Mouse (Mus musculus) heart, embryonic 15.5 days (tissue): Measurements from ENCODE around the gene Mgat5b. TPM values are rescaled to one million over a fixed set of nuclear protein-coding genes. Genes with fewer than 3 reads are reported as not detected.

Source experiments
- ATAC-seq: fragments of 200-750 bp; cut with Nextera tagmentation; replicated peaks from 2 replicates; pipeline ENCODE4 v1.8.0; 2017; ENCODE audit warnings: low read depth, moderate TSS enrichment; ENCODE audit not compliant: insufficient number of reproducible peaks, insufficient read depth, low FRiP score
- H3K27ac ChIP-seq: fragments of 300-500 bp; sonication (generic); 2 replicates; pipeline ENCODE4 v1.5.1; 2015; ENCODE audit warnings: mild to moderate bottlenecking, inconsistent platforms
- H3K27me3 ChIP-seq: fragments of 300-500 bp; sonication (generic); 2 replicates; pipeline ENCODE4 v1.6.1; 2015; ENCODE audit warnings: inconsistent platforms
- H3K36me3 ChIP-seq: fragments of 300-500 bp; sonication (generic); 2 replicates; pipeline ENCODE4 v1.6.1; 2015; ENCODE audit warnings: mild to moderate bottlenecking, inconsistent platforms
- H3K4me1 ChIP-seq: fragments of 300-500 bp; sonication (generic); replicated peaks from 2 replicates; pipeline ENCODE4 v1.6.1; 2015; ENCODE audit warnings: inconsistent platforms
- H3K4me2 ChIP-seq: fragments of 300-500 bp; sonication (generic); 2 replicates; pipeline ENCODE4 v1.6.1; 2015; ENCODE audit warnings: inconsistent platforms, mild to moderate bottlenecking, moderate library complexity
- H3K4me3 ChIP-seq: fragments of 300-500 bp; sonication (generic); 2 replicates; pipeline ENCODE4 v1.5.1; 2015; ENCODE audit warnings: mild to moderate bottlenecking, inconsistent platforms
- H3K9ac ChIP-seq: fragments of 300-500 bp; sonication (generic); 2 replicates; pipeline ENCODE4 v1.6.1; 2015; ENCODE audit warnings: mild to moderate bottlenecking, inconsistent platforms
- H3K9me3 ChIP-seq: fragments of 300-500 bp; sonication (generic); replicated peaks from 2 replicates; pipeline ENCODE4 v1.6.1; 2016; ENCODE audit warnings: inconsistent platforms
- WGBS: fragments of 180-500 bp; shearing (Covaris S2); methylation state at CpG from one replicate; pipeline ENCODE4 v1.1.7; 2015; ENCODE audit warnings: mixed read lengths; 5-methylcytosine and 5-hydroxymethylcytosine counted together
- polyA plus RNA-seq: library from polyadenylated mRNA; unstranded; fragments of >200 nt; fragmentation: Nextera tagmentation; extraction: Ambion mirVana; gene quantifications from 2 replicates; pipeline ENCODE4 v1.2.1, GENCODE M21; 2015

Gene Mgat5b
- polyA plus RNA-seq, 1 experiment from 2014 or later = 0.64 TPM

DNA sequence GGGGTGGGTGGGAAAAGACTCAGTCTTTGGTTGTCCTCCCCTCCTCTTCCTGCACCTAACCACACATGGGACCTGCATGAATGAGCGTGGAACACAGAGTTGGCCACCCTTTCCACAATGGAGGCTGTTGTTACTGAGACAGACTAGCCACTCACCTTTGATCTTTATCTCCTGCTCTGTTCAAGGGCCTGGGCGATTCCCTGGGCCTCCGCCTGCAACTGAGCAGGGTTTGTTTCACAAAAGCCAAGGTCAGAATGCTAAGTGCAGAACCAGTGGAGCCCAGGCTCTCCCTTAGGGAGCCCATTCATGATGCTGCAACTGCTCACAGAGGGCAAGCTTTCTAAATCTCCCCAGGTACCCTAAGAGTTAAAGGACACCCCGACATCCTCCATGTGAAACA, 83.1 kb downstream of the Mgat5b start:
- WGBS = 51% methylated on average over 4 of the region's 4 CpGs
- H3K27me3 ChIP-seq = peaks cover 32% of the 10 kb centered on the region
- H3K9me3 ChIP-seq = no peaks in the 10 kb centered on the region
- no peaks in the 10 kb centered on the region for H3K36me3 ChIP-seq
- H3K4me2 ChIP-seq = no peak overlapping the region
- H3K9ac ChIP-seq = no peak overlapping the region
- H3K27ac ChIP-seq = no peak overlapping the region
- no peak for ATAC-seq
- no peak overlapping the region for H3K4me3 ChIP-seq
- H3K4me1 ChIP-seq = no peaks in the 10 kb centered on the region

DNA sequence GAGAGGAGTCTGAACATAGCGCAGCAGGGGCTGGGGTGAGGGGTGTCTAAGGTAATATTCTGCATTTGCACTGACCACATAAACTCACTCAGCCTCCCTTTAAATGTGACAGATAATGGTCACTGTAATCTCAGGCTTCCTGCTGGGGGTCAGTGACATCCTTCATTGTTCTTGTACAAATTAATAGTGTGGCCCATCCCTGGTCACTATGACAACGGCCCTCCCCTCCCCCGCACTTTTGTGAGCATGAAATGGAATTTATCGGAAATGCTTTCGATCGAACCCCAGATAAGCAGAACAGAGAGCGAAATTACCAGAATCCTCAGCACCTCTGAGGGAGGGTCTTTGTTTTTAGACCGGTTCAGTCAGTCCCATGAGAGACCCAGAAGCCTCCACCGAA, 84.8 kb downstream of the Mgat5b start:
- no peaks in the 10 kb centered on the region for H3K9me3 ChIP-seq
- no peak overlapping the region for H3K9ac ChIP-seq
- ATAC-seq = no peak
- no peak overlapping the region for H3K4me2 ChIP-seq
- H3K4me3 ChIP-seq = no peak overlapping the region
- WGBS = 53% methylated on average over 9 of the region's 9 CpGs
- no peaks in the 10 kb centered on the region for H3K36me3 ChIP-seq
- H3K27me3 ChIP-seq = peaks cover 31% of the 10 kb centered on the region
- H3K27ac ChIP-seq = no peak overlapping the region
- H3K4me1 ChIP-seq = no peaks in the 10 kb centered on the region

DNA sequence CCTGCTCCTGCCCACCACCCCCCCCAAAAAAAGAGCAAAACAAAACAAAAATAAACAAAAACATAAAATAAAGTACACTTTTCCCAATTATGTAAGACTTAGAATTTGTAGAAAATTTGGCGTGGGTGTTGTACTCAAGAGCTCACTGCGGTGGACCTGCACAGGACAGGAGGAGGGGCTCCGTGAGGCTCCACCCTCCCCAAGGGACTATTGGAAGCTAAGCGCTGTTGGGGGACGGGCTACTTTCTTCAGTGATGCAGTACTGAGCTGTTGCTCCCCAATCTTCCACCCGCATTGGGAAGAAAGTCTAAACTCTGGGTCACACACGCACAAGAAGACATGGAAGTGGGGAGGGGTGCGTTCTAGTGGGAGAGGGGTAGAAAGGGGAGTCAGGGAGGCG, 85.6 kb downstream of the Mgat5b start:
- ATAC-seq = no peak
- H3K9me3 ChIP-seq = no peaks in the 10 kb centered on the region
- H3K27me3 ChIP-seq = peaks cover 31% of the 10 kb centered on the region
- WGBS = 19% methylated on average over 9 of the region's 9 CpGs
- no peak overlapping the region for H3K9ac ChIP-seq
- no peaks in the 10 kb centered on the region for H3K36me3 ChIP-seq
- H3K4me1 ChIP-seq = no peaks in the 10 kb centered on the region
- H3K4me2 ChIP-seq = no peak overlapping the region
- no peak overlapping the region for H3K27ac ChIP-seq
- no peak overlapping the region for H3K4me3 ChIP-seq

DNA sequence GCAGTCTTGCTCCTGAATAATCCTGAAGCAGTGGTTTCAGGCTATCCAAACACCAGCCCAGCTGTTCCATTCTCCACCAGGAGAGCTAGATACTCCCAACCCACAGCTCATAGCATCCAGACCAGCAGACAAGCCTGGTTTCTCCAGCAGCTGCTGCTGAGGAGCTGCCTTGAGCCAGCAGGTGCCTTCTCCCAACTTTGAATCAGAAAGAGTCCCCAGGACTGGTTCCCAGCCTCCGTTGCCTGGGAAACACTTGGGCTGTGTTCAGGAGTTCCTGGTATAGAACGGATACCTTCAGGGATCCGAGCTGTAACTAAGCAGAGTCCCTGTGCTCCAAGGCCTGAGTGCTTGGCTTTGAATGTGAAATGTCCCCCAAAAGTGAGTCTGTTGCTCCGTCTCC, 98.8 kb downstream of the Mgat5b start:
- 66% methylated on average over 4 of the region's 4 CpGs for WGBS
- H3K36me3 ChIP-seq = no peaks in the 10 kb centered on the region

DNA sequence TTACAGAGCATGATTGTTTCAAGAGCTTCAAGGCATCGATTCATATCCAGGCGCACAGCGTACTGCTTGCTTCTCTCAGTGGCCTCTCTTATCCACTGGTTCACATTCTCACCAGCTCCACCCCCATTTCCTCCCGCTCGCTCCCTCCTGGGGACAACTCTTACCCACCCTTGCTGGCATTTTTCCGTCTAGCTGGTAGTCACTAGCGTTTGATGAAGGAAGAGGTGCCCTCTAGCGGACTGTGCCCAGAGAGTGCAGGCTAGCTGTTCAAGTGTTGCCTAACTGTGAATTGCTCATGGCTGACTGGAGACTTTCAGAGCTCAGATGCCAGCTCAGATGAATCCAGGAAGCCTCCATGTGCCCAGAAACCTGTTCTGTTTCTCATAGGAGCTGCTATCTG, 99.7 kb downstream of the Mgat5b start:
- WGBS = 5% methylated on average over 8 of the region's 8 CpGs
- peaks cover 14% of the 10 kb centered on the region; the same call in 1 of the 2 replicates for H3K27me3 ChIP-seq
- H3K4me3 ChIP-seq = no peak overlapping the region
- peaks cover 5% of the 10 kb centered on the region for H3K4me1 ChIP-seq
- H3K36me3 ChIP-seq = no peaks in the 10 kb centered on the region
- peak; percentile 47; the same call in 1 of the 2 replicates for ATAC-seq
- no peaks in the 10 kb centered on the region; the same call in 1 of the 2 replicates for H3K9me3 ChIP-seq
- 0 out of 2 replicates have a peak overlapping the region, but pooled peaks have one; percentile 19 for H3K9ac ChIP-seq
- peak overlapping the region; percentile 50 for H3K4me2 ChIP-seq
- no peak overlapping the region for H3K27ac ChIP-seq

More for the DNA sequence above, 98.8 kb downstream of the Mgat5b start:
- no peak overlapping the region for H3K4me2 ChIP-seq
- no peaks in the 10 kb centered on the region for H3K9me3 ChIP-seq
- peaks cover 5% of the 10 kb centered on the region for H3K4me1 ChIP-seq
- no peak overlapping the region for H3K27ac ChIP-seq
- no peak overlapping the region for H3K4me3 ChIP-seq
- no peak for ATAC-seq
- peaks cover 14% of the 10 kb centered on the region; the same call in 1 of the 2 replicates for H3K27me3 ChIP-seq
- H3K9ac ChIP-seq = no peak overlapping the region

DNA sequence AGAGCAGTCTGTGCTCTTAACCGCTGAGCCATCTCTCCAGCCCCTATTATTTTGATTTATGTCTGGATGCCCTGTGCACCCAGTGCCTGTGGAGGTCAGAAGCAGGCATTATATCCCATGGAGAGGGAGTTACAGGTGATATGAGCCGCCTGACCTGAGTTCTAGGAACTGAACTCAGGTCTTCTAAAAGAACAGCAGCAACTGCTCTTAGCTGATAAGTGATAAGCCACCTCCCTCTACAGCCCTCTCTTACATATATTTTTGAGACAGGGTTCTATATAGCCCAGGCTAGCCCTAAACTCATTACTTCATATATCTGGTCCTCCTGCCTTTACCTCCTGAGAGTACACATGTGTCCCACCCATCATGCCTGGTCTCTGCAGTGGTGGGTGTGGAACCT, 102.4 kb downstream of the Mgat5b start:
- 79% methylated on average over 2 of the region's 2 CpGs for WGBS
- no peak overlapping the region for H3K9ac ChIP-seq
- H3K4me2 ChIP-seq = no peak overlapping the region
- H3K27ac ChIP-seq = no peak overlapping the region
- ATAC-seq = no peak
- H3K9me3 ChIP-seq = no peaks in the 10 kb centered on the region; the same call in 1 of the 2 replicates
- H3K36me3 ChIP-seq = no peaks in the 10 kb centered on the region
- H3K4me3 ChIP-seq = no peak overlapping the region
- peaks cover 5% of the 10 kb centered on the region for H3K4me1 ChIP-seq
- H3K27me3 ChIP-seq = peaks cover 14% of the 10 kb centered on the region; the same call in 1 of the 2 replicates

DNA sequence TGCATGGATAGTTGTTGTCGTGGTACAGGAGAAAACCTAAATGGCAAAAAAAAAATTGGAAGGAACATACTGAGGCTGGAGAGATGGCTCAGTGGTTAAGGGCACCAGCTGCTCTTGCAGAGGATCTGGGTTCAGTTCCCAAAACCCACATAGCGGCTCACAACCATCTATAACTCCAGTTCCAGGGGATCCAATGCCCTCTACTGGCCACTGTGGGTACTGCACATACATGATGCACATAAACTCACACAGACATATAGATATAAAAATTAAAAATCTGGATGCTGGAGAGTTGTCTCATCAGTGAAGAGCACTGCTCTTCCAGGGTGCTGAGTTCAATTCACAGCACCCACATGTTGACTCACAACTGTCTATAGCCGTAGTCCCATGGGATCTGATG, 104.9 kb downstream of the Mgat5b start:
- 0 out of 2 replicates have a peak, but pooled peaks cover 14% of the 10 kb centered on the region for H3K27me3 ChIP-seq
- H3K27ac ChIP-seq = no peak overlapping the region
- 89% methylated on average over 3 of the region's 3 CpGs for WGBS
- ATAC-seq = no peak
- H3K4me3 ChIP-seq = no peak overlapping the region
- H3K9ac ChIP-seq = no peak overlapping the region
- no peaks in the 10 kb centered on the region for H3K36me3 ChIP-seq
- no peaks in the 10 kb centered on the region; the same call in 1 of the 2 replicates for H3K9me3 ChIP-seq
- peaks cover 5% of the 10 kb centered on the region for H3K4me1 ChIP-seq
- H3K4me2 ChIP-seq = no peak overlapping the region

DNA sequence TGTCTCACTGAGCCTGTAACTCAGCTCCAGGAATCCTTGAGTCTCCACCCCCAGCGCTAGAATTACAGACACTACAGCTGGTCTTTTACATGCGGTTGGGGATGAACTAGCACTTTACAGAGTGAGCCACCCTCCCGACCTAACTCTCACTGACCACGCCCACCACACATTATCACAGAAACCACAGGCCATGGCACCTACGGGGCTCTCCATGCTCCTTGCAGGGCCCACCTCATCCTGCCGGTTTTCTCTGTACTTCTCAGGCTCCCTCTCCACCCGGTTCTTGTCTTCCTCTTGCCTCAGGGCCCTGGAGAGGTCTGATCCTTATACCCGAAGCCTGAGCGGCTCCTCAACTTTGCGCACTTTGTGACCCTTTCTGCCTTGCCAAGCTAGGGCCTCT, 109.0 kb downstream of the Mgat5b start:
- Histone ChIP-seq H3K4me3 (no peak overlapping the region), H3K9ac (no peak overlapping the region), H3K4me1 (peaks cover 27% of the 10 kb centered on the region), H3K27me3 (0 out of 2 replicates have a peak, but pooled peaks cover 16% of the 10 kb centered on the region), H3K36me3 (no peaks in the 10 kb centered on the region), H3K4me2 (no peak overlapping the region), H3K27ac (no peak overlapping the region), H3K9me3 (no peaks in the 10 kb centered on the region; the same call in 1 of the 2 replicates)
- ATAC-seq = no peak
- WGBS = 41% methylated on average over 10 of the region's 10 CpGs

DNA sequence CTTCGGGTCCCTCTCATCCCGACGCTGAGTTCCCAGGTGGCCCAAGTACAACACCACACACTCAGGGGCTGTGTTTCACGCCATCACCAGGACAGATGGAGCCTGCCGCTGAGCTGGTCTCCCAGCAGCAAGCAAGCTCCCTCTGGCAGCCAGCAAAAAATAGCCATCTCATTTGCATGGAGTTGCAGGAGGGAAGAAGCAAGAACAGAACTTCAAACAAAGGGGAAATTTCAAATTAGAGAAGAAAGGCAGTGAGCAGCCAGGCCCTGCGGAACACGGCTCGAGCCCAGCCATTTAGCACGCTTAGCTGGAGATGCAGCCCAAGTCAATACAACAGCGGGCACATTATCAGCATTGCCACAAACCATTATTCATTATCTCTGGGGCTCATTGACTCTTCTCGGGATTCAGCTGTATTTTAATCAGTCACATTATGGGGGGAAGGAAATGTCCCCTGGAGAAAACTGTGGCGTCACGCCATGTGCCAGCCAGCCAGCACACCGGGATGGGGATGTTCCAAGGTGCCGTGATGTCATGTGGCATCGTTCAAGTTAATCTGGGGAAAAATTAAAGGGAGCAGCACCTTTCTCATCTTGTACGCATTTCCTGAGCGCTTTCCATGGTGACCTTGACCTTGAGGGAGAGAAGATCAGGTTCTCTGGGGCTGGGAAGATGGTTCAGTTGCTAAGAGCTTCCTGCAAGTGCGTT, 110.4 kb downstream of the Mgat5b start:
- Histone ChIP-seq H3K27ac (no peak overlapping the region), H3K4me1 (peaks cover 27% of the 10 kb centered on the region), H3K9me3 (no peaks in the 10 kb centered on the region), H3K4me2 (no peak overlapping the region), H3K36me3 (no peaks in the 10 kb centered on the region), H3K4me3 (no peak overlapping the region), H3K9ac (no peak overlapping the region), H3K27me3 (0 out of 2 replicates have a peak, but pooled peaks cover 16% of the 10 kb centered on the region)
- WGBS = 63% methylated on average over 19 of the region's 19 CpGs
- ATAC-seq = no peak

DNA sequence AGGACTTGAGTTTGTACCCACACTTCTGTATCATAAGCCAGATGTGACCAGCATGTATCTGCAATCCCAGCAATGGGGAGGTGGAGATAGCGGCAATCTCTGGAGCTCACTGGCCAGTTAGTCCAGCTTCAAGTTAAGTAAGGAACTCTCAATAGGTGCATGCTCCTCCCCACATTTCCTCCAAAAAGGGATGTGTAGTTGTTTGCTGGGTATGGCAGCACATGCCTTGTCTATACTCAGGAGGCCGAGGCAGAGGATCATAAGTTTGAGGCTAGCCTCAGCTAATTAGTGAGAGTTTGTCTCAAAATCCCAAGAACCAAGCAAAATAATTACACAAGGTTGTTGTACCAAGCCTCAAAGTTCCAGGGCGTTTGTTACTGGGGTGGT, 110.9 kb downstream of the Mgat5b start:
- no peaks in the 10 kb centered on the region for H3K9me3 ChIP-seq
- 0 out of 2 replicates have a peak, but pooled peaks cover 16% of the 10 kb centered on the region for H3K27me3 ChIP-seq
- H3K4me2 ChIP-seq = no peak overlapping the region
- H3K9ac ChIP-seq = no peak overlapping the region
- no peak overlapping the region for H3K4me3 ChIP-seq
- H3K4me1 ChIP-seq = peaks cover 27% of the 10 kb centered on the region
- no peak for ATAC-seq
- no peaks in the 10 kb centered on the region for H3K36me3 ChIP-seq
- no peak overlapping the region for H3K27ac ChIP-seq
- WGBS = 83% methylated on average over 3 of the region's 3 CpGs

DNA sequence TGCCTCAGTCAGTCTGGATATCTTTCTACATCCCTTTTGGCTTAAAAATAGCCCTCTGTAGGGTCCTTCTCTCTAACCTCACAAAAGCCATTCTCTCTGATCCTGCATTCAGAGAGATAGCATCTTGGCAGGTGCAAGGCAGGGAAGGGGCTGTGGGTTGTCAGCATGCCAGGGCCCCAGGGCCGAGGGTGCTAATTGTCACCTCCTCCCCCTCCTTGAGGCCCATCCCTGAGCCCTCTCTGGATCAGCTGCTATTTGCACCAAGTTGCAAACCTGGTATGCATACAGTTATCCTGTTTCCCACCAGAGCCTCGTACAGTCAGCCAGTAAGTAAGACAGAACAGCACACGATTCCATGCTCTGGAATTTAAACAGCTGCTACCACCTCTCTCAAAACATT, 111.4 kb downstream of the Mgat5b start:
- Histone ChIP-seq H3K4me2 (no peak overlapping the region), H3K9me3 (no peaks in the 10 kb centered on the region), H3K27ac (no peak overlapping the region), H3K9ac (no peak overlapping the region), H3K36me3 (no peaks in the 10 kb centered on the region), H3K27me3 (0 out of 2 replicates have a peak, but pooled peaks cover 16% of the 10 kb centered on the region), H3K4me3 (no peak overlapping the region), H3K4me1 (peaks cover 27% of the 10 kb centered on the region)
- ATAC-seq = no peak
- 16% methylated on average over 3 of the region's 3 CpGs for WGBS
